15 mouse cellular contexts compared by ENCODE assay signal in the genomic region with DNA sequence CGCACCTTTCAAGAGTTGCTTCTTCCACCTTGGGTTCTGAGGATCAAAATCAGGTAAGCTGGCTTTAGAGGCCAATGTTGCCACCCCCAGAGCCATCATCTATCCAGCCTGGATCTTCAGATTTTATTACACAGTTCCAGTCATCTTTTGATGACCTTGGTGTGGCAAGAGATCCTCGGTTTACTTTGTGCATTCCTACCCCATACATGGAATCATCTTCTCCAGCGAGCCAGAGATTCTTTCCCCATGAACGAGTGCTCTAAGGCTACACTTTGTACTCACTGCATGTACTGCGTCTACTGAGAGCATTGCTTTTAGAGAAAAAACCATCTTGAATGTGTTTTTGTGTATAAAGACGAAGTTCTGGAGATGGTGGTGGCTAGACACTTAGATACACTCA. TPM values are rescaled to one million over a fixed set of nuclear protein-coding genes. Genes with fewer than 3 reads are reported as not detected.
"Had no signal": no experiment of that assay in that cellular context is flagged by ENCODE, and none has a peak within 500 bp of the region (broad histone marks: within the 10 kb centered on the region; RNA-seq: fewer than 3 reads in every experiment).

No protein-coding gene starts in this region.

- ATAC-seq: midbrain, embryonic 13.5 days had no signal

- H3K4me2 ChIP-seq: hindbrain, embryonic 14.5 days; limb, embryonic 12.5 days; liver, embryonic 15.5 days; lung, embryonic 14.5 days; midbrain, embryonic 13.5 days; neural tube, embryonic 15.5 days had no signal

- H3K4me3 ChIP-seq: layer of hippocampus, adult 2 months; limb, embryonic 12.5 days; liver, embryonic 15.5 days; midbrain, embryonic 13.5 days; myocyte; neural tube, embryonic 15.5 days had no signal

- H3K4me1 ChIP-seq: liver, embryonic 15.5 days; midbrain, embryonic 13.5 days; neural tube, embryonic 15.5 days had no signal

- H3K27me3 ChIP-seq: limb, embryonic 12.5 days; liver, embryonic 15.5 days; midbrain, embryonic 13.5 days; neural tube, embryonic 15.5 days had no signal

- H3K27ac ChIP-seq: hindbrain, embryonic 14.5 days; layer of hippocampus, adult 2 months; limb, embryonic 12.5 days; liver, embryonic 15.5 days; midbrain, embryonic 13.5 days; neural tube, embryonic 15.5 days had no signal

- H3K9me3 ChIP-seq: limb, embryonic 12.5 days; liver, embryonic 15.5 days; midbrain, embryonic 13.5 days; neural tube, embryonic 15.5 days had no signal

- DNase-seq: kidney, adult 18-20 months; kidney, postnatal 10 days; kidney, postnatal 4 days; lung, embryonic 14.5 days; right cerebral cortex, adult 18-20 months; right cerebral cortex, postnatal 25 days; thymus, postnatal 14 days had no signal

- H3K9ac ChIP-seq: hindbrain, embryonic 14.5 days; limb, embryonic 12.5 days; liver, embryonic 15.5 days; lung, embryonic 14.5 days; midbrain, embryonic 13.5 days; neural tube, embryonic 15.5 days had no signal

RNA-seq across cellular contexts. Expression of gene 1810049J17Rik, which starts 33.6 kb away (rescaled TPM):
- polyA plus RNA-seq: liver, adult 2 months; neural tube, embryonic 15.5 days had no signal
